Mouse (Mus musculus) liver, postnatal 0 days (tissue): ENCODE data around the gene Arhgef5.

ENCODE experiments used
- CTCF ChIP-seq: sonication (generic); IDR thresholded peaks from 2 replicates; pipeline ENCODE4 v1.5.1; 2016; ENCODE audit warnings: antibody characterized with exemption, low read depth
- EP300 ChIP-seq: IDR thresholded peaks from 2 replicates; pipeline ENCODE4 v1.6.1; 2016; ENCODE audit warnings: antibody characterized with exemption, low read depth, mild to moderate bottlenecking

DNA sequence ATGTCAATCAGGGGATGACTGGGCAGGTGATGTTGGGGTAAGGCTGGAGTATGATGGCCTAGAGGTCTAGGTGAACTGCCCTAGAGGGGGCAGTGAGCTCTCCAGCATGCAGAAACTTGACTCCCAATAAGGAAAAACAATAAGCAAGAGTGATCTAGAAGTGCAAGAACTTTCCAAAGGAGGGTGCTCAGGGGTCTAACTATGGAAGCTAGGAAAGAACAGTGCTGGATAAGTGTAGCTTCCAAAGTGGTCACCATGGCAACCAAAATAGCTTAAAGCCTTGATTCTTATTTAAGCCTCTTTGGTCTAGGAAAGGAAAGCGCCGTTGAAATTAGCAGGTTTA, 32.1 kb downstream of the Arhgef5 start:
- TF ChIP-seq CTCF (no peak), EP300 (no peak)
